Mouse (Mus musculus) E14TG2a.4 (cell line): ENCODE measurements around the gene Igf1r.

ENCODE experiments used
- H3K27me3 ChIP-seq: 2 replicates; pipeline ENCODE4 v1.6.1; 2014; ENCODE audit warnings: low read length, control low read depth; ENCODE audit not compliant: insufficient read depth
- H3K36me3 ChIP-seq: 2 replicates; pipeline ENCODE4 v1.6.1; 2014; ENCODE audit warnings: low read length, control low read depth; ENCODE audit not compliant: insufficient read depth
- H3K4me1 ChIP-seq: replicated peaks from 2 replicates; pipeline ENCODE4 v1.6.1; 2014; ENCODE audit warnings: low read depth, low read length, control low read depth
- H3K4me3 ChIP-seq: replicated peaks from 2 replicates; pipeline ENCODE4 v1.5.1; 2014; ENCODE audit warnings: mild to moderate bottlenecking, low read length
- H3K9me3 ChIP-seq: 2 replicates; pipeline ENCODE4 v1.6.1; 2014; ENCODE audit warnings: low read length, control low read depth
- CTCF ChIP-seq: conservative IDR thresholded peaks from 2 replicates; pipeline ENCODE4 v1.5.1; 2014; ENCODE audit warnings: low read length
- NANOG ChIP-seq: IDR thresholded peaks from 2 replicates; pipeline ENCODE4 v1.6.1; 2014; ENCODE audit warnings: borderline replicate concordance, low read length, mixed read lengths
- POU5F1 ChIP-seq: IDR thresholded peaks from 2 replicates; pipeline ENCODE4 v1.6.1; 2014; ENCODE audit warnings: low read length, borderline replicate concordance

Gene Igf1r

GRCm38 (mm10) chr7:68122418-68122817 is 169.8 kb downstream of the Igf1r start:
- Histone ChIP-seq H3K36me3 (no peaks in the 10 kb centered on the region), H3K9me3 (no peaks in the 10 kb centered on the region), H3K4me3 (no peak overlapping the region), H3K4me1 (peaks cover 5% of the 10 kb centered on the region; the same call in 1 of the 2 replicates), H3K27me3 (no peaks in the 10 kb centered on the region)
- no peak for TF ChIP-seq POU5F1
- TF ChIP-seq CTCF = no peak
- TF ChIP-seq NANOG = no peak

GRCm38 (mm10) chr7:68125347-68125746 is 172.7 kb downstream of the Igf1r start:
- H3K4me3 ChIP-seq = no peak overlapping the region
- no peaks in the 10 kb centered on the region for H3K27me3 ChIP-seq
- H3K9me3 ChIP-seq = no peaks in the 10 kb centered on the region
- peaks cover 19% of the 10 kb centered on the region for H3K4me1 ChIP-seq
- TF ChIP-seq CTCF = no peak
- no peak for TF ChIP-seq POU5F1
- TF ChIP-seq NANOG = no peak
- H3K36me3 ChIP-seq = no peaks in the 10 kb centered on the region

GRCm38 (mm10) chr7:68127799-68128261 is 175.2 kb downstream of the Igf1r start:
- Histone ChIP-seq H3K4me3 (peak overlapping the region; percentile 81), H3K9me3 (no peaks in the 10 kb centered on the region), H3K27me3 (no peaks in the 10 kb centered on the region), H3K36me3 (no peaks in the 10 kb centered on the region), H3K4me1 (peaks cover 33% of the 10 kb centered on the region)
- no peak; the same call in 1 of the 2 replicates for TF ChIP-seq CTCF

- Histone ChIP-seq H3K9me3 (no peaks in the 10 kb centered on the region), H3K4me1 (peaks cover 33% of the 10 kb centered on the region), H3K4me3 (peak overlapping the region; percentile 81), H3K27me3 (no peaks in the 10 kb centered on the region), H3K36me3 (no peaks in the 10 kb centered on the region)
- TF ChIP-seq CTCF (no peak), POU5F1 (no peak), NANOG (no peak)
Observed at GRCm38 (mm10) chr7:68128271-68128674, 175.6 kb downstream of the Igf1r start.

- peak overlapping the region; percentile 81 for H3K4me3 ChIP-seq
- no peaks in the 10 kb centered on the region for H3K27me3 ChIP-seq
- TF ChIP-seq POU5F1 (no peak), NANOG (no peak), CTCF (no peak)
Observed at GRCm38 (mm10) chr7:68129077-68129511, 176.5 kb downstream of the Igf1r start.

GRCm38 (mm10) chr7:68129546-68130253 is 177.1 kb downstream of the Igf1r start:
- H3K4me1 ChIP-seq = peaks cover 33% of the 10 kb centered on the region
- peak overlapping the region; percentile 81 for H3K4me3 ChIP-seq
- H3K36me3 ChIP-seq = no peaks in the 10 kb centered on the region
- no peaks in the 10 kb centered on the region for H3K27me3 ChIP-seq
- H3K9me3 ChIP-seq = no peaks in the 10 kb centered on the region
- no peak for TF ChIP-seq POU5F1
- TF ChIP-seq NANOG = no peak
- TF ChIP-seq CTCF = no peak

More at GRCm38 (mm10) chr7:68129077-68129511, 176.5 kb downstream of the Igf1r start:
- peaks cover 33% of the 10 kb centered on the region for H3K4me1 ChIP-seq
- H3K36me3 ChIP-seq = no peaks in the 10 kb centered on the region
- no peaks in the 10 kb centered on the region for H3K9me3 ChIP-seq

- no peaks in the 10 kb centered on the region for H3K36me3 ChIP-seq
- H3K27me3 ChIP-seq = no peaks in the 10 kb centered on the region
- H3K9me3 ChIP-seq = no peaks in the 10 kb centered on the region
- TF ChIP-seq CTCF (no peak), POU5F1 (no peak), NANOG (no peak)
- no peak overlapping the region for H3K4me3 ChIP-seq
- H3K4me1 ChIP-seq = peaks cover 38% of the 10 kb centered on the region
Observed at GRCm38 (mm10) chr7:68130950-68131580, 178.4 kb downstream of the Igf1r start.

- Histone ChIP-seq H3K4me3 (no peak overlapping the region), H3K36me3 (no peaks in the 10 kb centered on the region), H3K27me3 (no peaks in the 10 kb centered on the region), H3K9me3 (no peaks in the 10 kb centered on the region), H3K4me1 (peaks cover 31% of the 10 kb centered on the region)
- TF ChIP-seq CTCF (no peak), POU5F1 (no peak), NANOG (no peak)
Observed at GRCm38 (mm10) chr7:68133679-68134078, 181.1 kb downstream of the Igf1r start.
